Mouse (Mus musculus) liver, postnatal 0 days (tissue): Measurements from ENCODE around the gene Ehbp1l1. TPM values are rescaled to one million over a fixed set of nuclear protein-coding genes. Genes with fewer than 3 reads are reported as not detected.

Experiments used
- ATAC-seq: fragments of 200-750 bp; cut with Nextera tagmentation; 2 replicates; pipeline ENCODE4 v1.8.0; 2017; ENCODE audit warnings: mild to moderate bottlenecking, moderate library complexity
- DNase-seq: peaks from one replicate; pipeline ENCODE4 v3.0.0-alpha.2; 2016
- H3K27ac ChIP-seq: fragments of 300-500 bp; sonication (generic); 2 replicates; pipeline ENCODE4 v1.5.1; 2014; ENCODE audit warnings: antibody characterized with exemption, moderate library complexity, mild to moderate bottlenecking, low read depth
- H3K27me3 ChIP-seq: fragments of 300-500 bp; sonication (generic); 2 replicates; pipeline ENCODE4 v1.6.1; 2014; ENCODE audit warnings: low read length, control low read depth, mixed read lengths; ENCODE audit not compliant: insufficient read depth
- H3K36me3 ChIP-seq: fragments of 300-500 bp; sonication (generic); replicated peaks from 2 replicates; pipeline ENCODE4 v1.6.1; 2014; ENCODE audit warnings: mild to moderate bottlenecking, control low read depth, low read length, moderate library complexity, mixed read lengths; ENCODE audit not compliant: insufficient read depth
- H3K4me1 ChIP-seq: fragments of 300-500 bp; sonication (generic); 2 replicates; pipeline ENCODE4 v1.6.1; 2014; ENCODE audit warnings: antibody characterized with exemption, mild to moderate bottlenecking, control low read depth; ENCODE audit not compliant: insufficient read depth
- H3K4me2 ChIP-seq: fragments of 300-500 bp; sonication (generic); 2 replicates; pipeline ENCODE4 v1.6.1; 2014; ENCODE audit warnings: low read depth, mild to moderate bottlenecking, low read length, moderate library complexity, mixed read lengths
- H3K4me3 ChIP-seq: fragments of 300-500 bp; sonication (generic); 2 replicates; pipeline ENCODE4 v1.5.1; 2014; ENCODE audit warnings: low read depth, low read length
- H3K9ac ChIP-seq: fragments of 300-500 bp; sonication (generic); replicated peaks from 2 replicates; pipeline ENCODE4 v1.6.1; 2014; ENCODE audit warnings: mild to moderate bottlenecking, moderate library complexity
- H3K9me3 ChIP-seq: fragments of 300-500 bp; sonication (generic); 2 replicates; pipeline ENCODE4 v1.6.1; 2016; ENCODE audit warnings: mild to moderate bottlenecking, control low read depth, low read length, mixed read lengths
- CTCF ChIP-seq: sonication (generic); IDR thresholded peaks from 2 replicates; pipeline ENCODE4 v1.5.1; 2016; ENCODE audit warnings: antibody characterized with exemption, low read depth
- EP300 ChIP-seq: IDR thresholded peaks from 2 replicates; pipeline ENCODE4 v1.6.1; 2016; ENCODE audit warnings: antibody characterized with exemption, low read depth, mild to moderate bottlenecking
- WGBS: fragments of 180-500 bp; shearing (Covaris S2); extraction: QIAGEN DNeasy Blood & Tissue Kit; methylation state at CpG from one replicate; pipeline ENCODE4 v1.1.7; 2014; ENCODE audit not compliant: insufficient replicate concordance; 5-methylcytosine and 5-hydroxymethylcytosine counted together
- polyA plus RNA-seq: library from polyadenylated mRNA; unstranded; fragments of >200 nt; fragmentation: Nextera tagmentation; extraction: Ambion mirVana; gene quantifications from 2 replicates; pipeline ENCODE4 v1.2.1, GENCODE M21; 2015

The Ehbp1l1 gene
- polyA plus RNA-seq, 1 experiment from 2014 or later: 42.5 TPM

DNA sequence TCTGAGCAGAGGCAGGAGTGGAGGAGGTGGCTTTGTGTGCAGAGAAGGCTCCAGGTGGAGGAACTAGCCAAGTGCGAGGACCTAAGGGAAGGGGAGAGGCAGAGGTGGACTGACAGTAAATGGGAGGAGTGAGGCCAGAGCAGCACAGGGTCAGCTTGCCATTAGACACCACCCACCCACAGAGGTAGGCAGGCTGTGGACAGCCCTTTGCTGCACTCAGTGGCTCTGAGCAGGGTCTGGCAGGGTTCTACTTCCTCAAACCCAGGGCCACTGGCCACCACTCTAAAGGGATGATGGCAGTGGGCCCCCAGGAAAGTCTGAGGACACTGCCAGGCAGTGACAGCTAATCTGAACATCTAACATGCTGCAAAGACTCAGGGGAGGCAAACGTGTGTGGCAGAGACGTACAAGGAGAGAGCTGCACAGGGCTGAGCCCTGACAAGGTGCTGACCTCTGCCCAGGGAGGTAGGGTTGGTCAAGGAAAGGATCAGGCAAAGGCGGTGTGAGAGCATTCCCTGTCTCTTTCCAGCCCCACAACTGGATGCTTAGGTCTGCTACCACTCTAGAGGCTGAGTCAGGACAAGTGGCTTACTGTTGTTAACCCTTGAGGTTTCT is 2.1 kb downstream of the Ehbp1l1 start:
- H3K27ac ChIP-seq: peak overlapping the region; percentile 92
- peak; percentile 21 for DNase-seq
- peak overlapping the region; percentile 88 for H3K9ac ChIP-seq
- no peaks in the 10 kb centered on the region for H3K27me3 ChIP-seq
- H3K36me3 ChIP-seq: peaks cover 39% of the 10 kb centered on the region
- 40% methylated on average over 4 of the region's 4 CpGs for WGBS
- no peak for ATAC-seq
- H3K4me2 ChIP-seq: peak overlapping the region; percentile 91
- H3K4me3 ChIP-seq: peak overlapping the region; percentile 84
- no peaks in the 10 kb centered on the region for H3K9me3 ChIP-seq
- H3K4me1 ChIP-seq: peaks cover 24% of the 10 kb centered on the region
- TF ChIP-seq EP300 (no peak), CTCF (no peak)

DNA sequence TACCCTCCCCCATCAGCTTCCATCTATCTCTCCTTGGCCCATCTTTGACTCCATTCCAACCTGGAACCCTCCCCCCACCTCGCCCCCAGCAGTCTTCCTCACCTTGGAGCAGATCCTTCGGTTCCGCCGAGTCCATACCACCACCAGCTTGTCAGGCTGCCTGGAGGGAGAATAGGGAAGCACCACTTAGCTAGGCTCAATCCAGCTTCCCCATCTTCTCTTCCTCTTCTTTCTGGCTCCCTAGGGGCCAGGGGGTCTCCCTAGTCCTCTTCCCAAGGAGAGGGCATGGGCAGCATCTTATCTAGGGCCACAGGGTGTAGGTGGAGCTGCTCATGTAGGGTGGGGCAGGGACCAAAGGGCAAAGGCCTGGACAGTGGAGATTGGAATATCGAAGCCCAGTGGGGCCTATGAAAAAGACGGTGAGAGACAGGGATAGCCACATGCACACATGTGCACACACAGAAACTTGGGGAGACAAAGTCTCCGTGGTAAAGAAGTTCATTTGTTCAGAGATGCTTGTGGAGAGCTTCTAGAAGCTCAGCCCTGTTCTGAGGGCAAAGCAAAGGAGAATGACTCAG is 3.2 kb downstream of the Ehbp1l1 start:
- Histone ChIP-seq H3K27ac (peak overlapping the region; percentile 92), H3K4me3 (peak overlapping the region; percentile 84), H3K27me3 (no peaks in the 10 kb centered on the region), H3K9me3 (no peaks in the 10 kb centered on the region), H3K36me3 (peaks cover 50% of the 10 kb centered on the region), H3K4me1 (peaks cover 14% of the 10 kb centered on the region), H3K9ac (peak overlapping the region; percentile 35), H3K4me2 (peak overlapping the region; percentile 91)
- peak; percentile 91 for TF ChIP-seq EP300
- no peak for TF ChIP-seq CTCF
- DNase-seq (peak; percentile 59), ATAC-seq (peak; percentile 56)
- WGBS: 66% methylated on average over 7 of the region's 7 CpGs

DNA sequence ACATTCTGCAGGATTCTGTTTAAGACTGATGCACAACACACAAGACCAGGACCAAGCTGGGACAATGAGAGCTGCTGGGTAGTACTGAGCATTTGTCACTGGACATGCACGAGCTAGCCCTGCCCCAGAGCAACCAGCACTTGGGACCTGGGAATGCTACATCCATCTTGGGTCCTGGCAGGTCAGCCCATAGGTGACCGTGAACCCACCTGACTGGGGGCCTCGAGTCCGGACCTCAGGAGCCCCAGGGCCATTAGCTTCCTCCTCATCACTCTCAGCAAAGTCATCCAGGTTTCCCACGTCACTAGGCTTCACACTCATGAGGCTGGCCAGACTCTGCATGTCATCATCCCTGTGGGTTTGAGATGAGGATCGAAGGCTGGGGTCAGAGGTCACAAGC is 4.9 kb downstream of the Ehbp1l1 start:
- DNase-seq (no peak), ATAC-seq (no peak)
- Histone ChIP-seq H3K36me3 (peaks cover 65% of the 10 kb centered on the region), H3K27me3 (no peaks in the 10 kb centered on the region), H3K9ac (no peak overlapping the region), H3K9me3 (no peaks in the 10 kb centered on the region), H3K27ac (no peak overlapping the region), H3K4me3 (no peak overlapping the region), H3K4me2 (no peak overlapping the region), H3K4me1 (peaks cover 9% of the 10 kb centered on the region)
- WGBS: 90% methylated on average over 6 of the region's 6 CpGs
- TF ChIP-seq CTCF (no peak), EP300 (no peak)

DNA sequence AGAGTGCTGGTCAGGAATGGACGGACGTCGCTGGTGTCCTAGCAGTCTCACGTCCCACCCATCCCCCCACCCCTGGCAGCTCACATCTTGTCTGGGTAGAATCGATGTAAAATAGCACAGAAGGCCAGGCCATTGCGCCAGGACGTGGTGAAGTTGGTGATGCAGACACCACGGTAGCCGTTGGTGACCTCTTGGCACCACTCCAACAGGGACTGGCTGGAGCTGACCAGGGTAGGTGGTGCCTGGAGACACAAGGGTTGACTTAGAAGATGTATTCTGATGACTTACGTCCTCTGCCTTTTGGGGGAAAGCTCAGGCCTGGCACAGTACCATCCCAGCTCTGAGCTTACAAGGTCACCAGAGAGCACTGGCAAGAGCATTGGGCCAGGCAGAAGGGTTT is 9.2 kb downstream of the Ehbp1l1 start:
- ATAC-seq (no peak), DNase-seq (no peak)
- Histone ChIP-seq H3K27me3 (no peaks in the 10 kb centered on the region), H3K9me3 (no peaks in the 10 kb centered on the region), H3K9ac (no peak overlapping the region; the same call in 1 of the 2 replicates), H3K4me3 (no peak overlapping the region), H3K4me1 (peaks cover 21% of the 10 kb centered on the region), H3K36me3 (peaks cover 97% of the 10 kb centered on the region), H3K27ac (no peak overlapping the region), H3K4me2 (no peak overlapping the region)
- 64% methylated on average over 10 of the region's 10 CpGs for WGBS
- no peak for TF ChIP-seq CTCF
- TF ChIP-seq EP300: no peak

DNA sequence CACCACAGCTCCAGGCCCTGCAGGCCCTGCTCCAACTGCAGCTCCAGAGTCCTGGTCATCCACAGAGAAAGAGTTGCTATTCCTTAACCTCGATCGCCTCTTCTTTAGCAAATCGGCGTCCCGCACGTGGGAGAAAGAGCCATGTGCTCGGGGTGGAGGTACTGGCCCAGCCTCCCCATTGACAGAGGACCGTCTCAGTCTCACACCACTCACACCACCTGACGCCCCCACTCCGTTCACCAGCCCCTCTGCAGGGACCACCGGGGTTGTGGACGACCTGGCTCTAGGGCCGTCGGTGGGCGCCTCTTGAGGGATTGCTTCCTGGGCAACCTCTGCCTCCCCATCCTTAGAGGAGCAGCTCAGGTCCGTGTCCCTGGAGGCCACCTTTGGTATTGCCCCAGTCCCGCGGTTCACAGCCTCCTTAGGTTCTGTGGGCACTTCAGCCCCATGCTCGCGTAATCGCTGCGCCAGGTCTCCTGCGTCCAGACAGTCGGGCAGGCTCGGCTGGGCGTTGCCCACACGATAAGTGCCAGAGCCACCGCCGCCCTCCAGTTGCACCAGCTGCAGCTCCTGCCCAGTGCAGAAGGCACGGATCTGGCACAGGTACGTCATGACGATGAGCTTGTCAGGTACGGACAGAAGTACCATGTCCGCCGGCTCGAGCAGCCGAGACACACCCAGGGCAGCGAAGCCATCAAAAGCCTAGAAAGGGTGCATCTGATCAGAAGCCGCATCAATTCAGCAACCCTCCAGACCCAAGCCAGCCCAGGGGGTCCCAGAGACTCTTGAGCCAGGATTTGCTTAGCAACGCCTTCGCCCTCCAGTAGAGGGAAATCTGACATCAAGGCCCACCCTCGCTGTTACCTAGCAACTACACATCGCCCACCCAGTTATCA is 10.1 kb downstream of the Ehbp1l1 start:
- no peak overlapping the region for H3K9ac ChIP-seq
- H3K9me3 ChIP-seq: no peaks in the 10 kb centered on the region
- TF ChIP-seq EP300 (no peak), CTCF (peak; percentile 55)
- H3K4me1 ChIP-seq: peaks cover 25% of the 10 kb centered on the region
- H3K4me3 ChIP-seq: no peak overlapping the region
- ATAC-seq (peak; percentile 68), DNase-seq (peak; percentile 71)
- H3K27ac ChIP-seq: no peak overlapping the region
- H3K36me3 ChIP-seq: peaks cover 95% of the 10 kb centered on the region
- no peaks in the 10 kb centered on the region for H3K27me3 ChIP-seq
- 63% methylated on average over 43 of the region's 43 CpGs for WGBS
- peak overlapping the region; percentile 15; the same call in 1 of the 2 replicates for H3K4me2 ChIP-seq

DNA sequence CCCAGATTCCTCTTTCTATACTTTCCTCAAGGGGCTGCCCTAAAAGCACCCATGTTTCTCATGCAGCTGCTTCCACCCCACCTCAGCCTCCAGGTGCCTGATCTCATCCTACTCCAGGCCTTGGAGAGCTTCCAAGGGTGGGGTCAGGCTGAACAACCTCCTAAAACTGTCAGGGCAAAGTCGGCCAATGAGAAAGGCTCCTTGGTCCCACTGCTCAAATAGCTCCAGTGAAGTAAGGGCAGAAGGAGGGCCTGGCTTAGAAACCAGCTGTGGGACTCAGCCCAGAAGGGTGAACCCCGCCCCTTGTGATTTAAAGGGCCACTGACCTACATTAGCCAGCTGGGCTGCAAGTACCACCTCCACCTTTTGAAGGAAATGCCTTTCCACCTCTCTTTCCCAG is 12.4 kb downstream of the Ehbp1l1 start:
- H3K36me3 ChIP-seq: peaks cover 91% of the 10 kb centered on the region
- peak; percentile 59 for ATAC-seq
- TF ChIP-seq EP300 (no peak), CTCF (no peak)
- H3K4me3 ChIP-seq: no peak overlapping the region
- H3K27ac ChIP-seq: 0 out of 2 replicates have a peak overlapping the region, but pooled peaks have one; percentile 18
- H3K27me3 ChIP-seq: no peaks in the 10 kb centered on the region
- H3K4me2 ChIP-seq: peak overlapping the region; percentile 5; the same call in 1 of the 2 replicates
- no peaks in the 10 kb centered on the region for H3K9me3 ChIP-seq
- H3K4me1 ChIP-seq: peaks cover 25% of the 10 kb centered on the region
- peak; percentile 55 for DNase-seq
- H3K9ac ChIP-seq: peak overlapping the region; percentile 27
- 14% methylated on average over 2 of the region's 2 CpGs for WGBS
